Mouse (Mus musculus): Measurements from ENCODE around the gene Cbarp. TPM values are rescaled to one million over a fixed set of nuclear protein-coding genes. Genes with fewer than 3 reads are reported as not detected.

The Cbarp gene
- total and polyA plus RNA-seq, 3 experiments: 3.0 to 4.9 (median 3.9) TPM

DNA sequence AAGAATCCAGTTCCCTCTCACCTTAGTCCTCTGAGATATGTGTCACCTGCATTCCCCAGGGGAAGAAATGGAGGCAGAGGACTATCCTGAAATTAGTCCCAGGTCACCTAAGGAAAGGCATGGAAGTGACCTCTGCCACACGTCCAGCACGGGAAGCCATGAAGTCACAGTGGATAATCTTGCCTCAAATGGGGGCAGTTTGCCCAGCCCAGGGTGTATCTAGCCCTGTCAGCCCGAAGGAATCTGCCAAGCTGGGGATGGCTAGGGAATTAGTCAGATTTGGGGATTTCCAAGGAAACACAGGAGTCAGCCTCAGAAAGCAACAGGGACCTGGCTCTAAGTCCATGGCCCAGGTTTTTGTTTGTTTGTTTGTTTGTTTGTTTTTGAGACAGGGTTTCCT, 36.5 kb downstream of the Cbarp start:
- no peak overlapping the region for H3K4me3 ChIP-seq
- 35% methylated on average over 3 of the region's 3 CpGs for WGBS
- peaks cover 14% of the 10 kb centered on the region for H3K4me1 ChIP-seq (ENCODE audit: control insufficient read depth, insufficient read depth, low read length)
- H3K9ac ChIP-seq (ENCODE audit: low read depth, low read length): no peak overlapping the region
- no peaks in the 10 kb centered on the region for H3K27me3 ChIP-seq (ENCODE audit: control insufficient read depth, insufficient read depth, low read length)
- TF ChIP-seq CTCF (IDR thresholded peaks at IDR 0.05) (no peak), POLR2A (IDR thresholded peaks at IDR 0.05; ENCODE audit: insufficient read depth, low read depth, low read length) (no peak), EP300 (IDR thresholded peaks at IDR 0.05; ENCODE audit: insufficient read depth, low read depth, low read length) (no peak)
- no peak for DNase-seq
- intact Hi-C loops (cut with DNase I): no loop called here
- H3K79me2 ChIP-seq (replicated peaks; ENCODE audit: control insufficient read depth, insufficient read depth, low read length): peaks cover 13% of the 10 kb centered on the region
- H3K36me3 ChIP-seq (ENCODE audit: control insufficient read depth, insufficient read depth, low read length): no peaks in the 10 kb centered on the region
- H3K27ac ChIP-seq: no peak overlapping the region

DNA sequence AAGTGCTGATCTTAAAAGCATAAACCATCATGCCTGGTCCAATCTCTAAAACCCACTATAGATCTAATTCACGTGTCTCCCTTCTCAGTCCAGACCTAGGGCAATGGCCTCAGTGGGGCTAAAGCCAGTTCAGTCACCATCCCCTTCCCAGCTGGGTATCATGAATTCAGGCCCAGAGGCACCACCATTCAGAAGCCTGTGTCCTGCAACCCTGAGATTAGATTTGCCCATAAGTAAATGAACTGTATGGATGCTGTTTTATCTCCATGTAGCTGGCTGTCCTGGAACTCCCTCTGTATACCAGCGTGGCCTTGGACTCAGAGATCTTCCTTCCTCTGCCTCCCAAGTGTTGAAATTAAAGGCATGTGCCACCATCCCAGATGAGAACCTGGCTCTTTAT, 37.6 kb downstream of the Cbarp start:
- 76% methylated on average over 2 of the region's 2 CpGs for WGBS
- no peaks in the 10 kb centered on the region for H3K27me3 ChIP-seq (ENCODE audit: control insufficient read depth, insufficient read depth, low read length)

DNA sequence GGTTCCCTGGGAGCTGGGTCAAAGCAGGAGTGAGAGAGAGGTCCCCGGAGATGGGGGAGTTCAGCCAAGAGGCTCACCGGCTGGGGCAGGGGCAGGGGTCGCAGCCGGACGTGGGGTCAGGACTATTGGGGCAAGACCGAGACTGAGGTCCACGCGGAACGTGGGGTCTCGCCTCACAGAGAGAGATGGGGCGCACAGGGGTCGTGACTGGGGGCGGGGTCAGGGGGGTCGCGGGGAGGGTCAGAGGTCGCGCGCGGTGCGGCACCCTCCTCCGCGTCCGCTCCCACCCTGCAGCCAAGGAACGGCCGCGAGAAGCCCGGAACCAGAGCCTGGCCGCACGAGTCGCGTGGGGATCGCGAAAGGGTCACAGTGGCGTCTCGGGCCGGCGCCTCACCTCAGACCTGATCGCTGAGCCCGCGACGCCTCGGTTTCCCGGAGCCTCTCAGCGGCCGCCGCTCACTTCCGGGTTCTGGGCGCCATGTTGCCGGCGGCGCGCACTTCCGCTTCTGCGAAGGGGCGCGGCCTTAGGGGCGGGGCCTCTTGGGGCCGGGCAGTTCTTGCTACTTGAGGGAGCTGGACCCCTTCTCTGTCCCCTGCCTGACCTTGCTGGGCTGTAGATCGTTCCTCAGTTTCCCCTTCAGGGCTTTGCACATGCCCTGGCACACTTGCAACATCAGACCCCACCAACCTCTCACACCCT, 38.3 kb downstream of the Cbarp start:
- under 1% methylated on average over 59 of the region's 59 CpGs for whole genome bisulfite sequencing
- intact Hi-C loops (cut with DNase I): no loop called here
- Histone ChIP-seq H3K36me3 (ENCODE audit: control insufficient read depth, insufficient read depth, low read length) (no peaks in the 10 kb centered on the region), H3K27me3 (ENCODE audit: control insufficient read depth, insufficient read depth, low read length) (no peaks in the 10 kb centered on the region), H3K4me1 (ENCODE audit: control insufficient read depth, insufficient read depth, low read length) (peaks cover 19% of the 10 kb centered on the region), H3K4me3 (peak overlapping the region; percentile 83), H3K27ac (peak overlapping the region; percentile 95), H3K79me2 (replicated peaks; ENCODE audit: control insufficient read depth, insufficient read depth, low read length) (peaks cover 13% of the 10 kb centered on the region), H3K9ac (ENCODE audit: low read depth, low read length) (peak overlapping the region; percentile 98)
- DNase-seq: peak; percentile 92 to 95
- TF ChIP-seq POLR2A (IDR thresholded peaks at IDR 0.05; ENCODE audit: insufficient read depth, low read depth, low read length) (peak; percentile 69; the same call in 1 of the 2 replicates), EP300 (IDR thresholded peaks at IDR 0.05; ENCODE audit: insufficient read depth, low read depth, low read length) (no peak)

More for the DNA sequence above, 37.6 kb downstream of the Cbarp start:
- Histone ChIP-seq H3K4me1 (ENCODE audit: control insufficient read depth, insufficient read depth, low read length) (peaks cover 16% of the 10 kb centered on the region), H3K4me3 (no peak overlapping the region), H3K27ac (peak overlapping the region; percentile 95), H3K9ac (ENCODE audit: low read depth, low read length) (no peak overlapping the region), H3K36me3 (ENCODE audit: control insufficient read depth, insufficient read depth, low read length) (no peaks in the 10 kb centered on the region), H3K79me2 (replicated peaks; ENCODE audit: control insufficient read depth, insufficient read depth, low read length) (peaks cover 13% of the 10 kb centered on the region)
- intact Hi-C loops (cut with DNase I): no loop called here
- no peak for DNase-seq
- TF ChIP-seq POLR2A (IDR thresholded peaks at IDR 0.05; ENCODE audit: insufficient read depth, low read depth, low read length): no peak
- no peak for TF ChIP-seq CTCF (IDR thresholded peaks at IDR 0.05)
- TF ChIP-seq EP300 (IDR thresholded peaks at IDR 0.05; ENCODE audit: insufficient read depth, low read depth, low read length): no peak

DNA sequence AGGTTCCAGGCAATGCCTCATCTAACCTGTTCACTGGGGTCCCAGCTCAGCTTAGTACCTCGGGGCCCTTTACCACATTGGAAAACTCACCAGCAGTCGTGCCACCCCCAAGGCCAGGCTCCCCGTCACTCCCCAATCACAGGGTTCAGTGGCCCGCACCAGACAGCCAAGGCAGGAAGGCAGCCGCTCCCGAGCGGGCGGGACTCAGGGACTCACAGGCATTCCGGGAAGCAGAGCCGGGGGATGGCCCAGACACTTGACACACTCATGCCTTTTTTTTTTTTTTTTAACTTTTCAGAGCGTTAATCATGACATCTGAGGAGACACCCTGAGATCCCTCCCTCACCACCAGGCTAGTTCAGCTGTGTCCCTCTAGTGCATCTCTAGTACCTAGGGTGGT, 39.7 kb downstream of the Cbarp start:
- WGBS: 31% methylated on average over 11 of the region's 11 CpGs
- peak overlapping the region; percentile 31 for H3K27ac ChIP-seq
- peaks cover 23% of the 10 kb centered on the region for H3K4me1 ChIP-seq (ENCODE audit: control insufficient read depth, insufficient read depth, low read length)
- H3K4me3 ChIP-seq: peak overlapping the region; percentile 83; the same call in 1 of the 2 replicates
- no peak for TF ChIP-seq CTCF (IDR thresholded peaks at IDR 0.05)
- no peaks in the 10 kb centered on the region for H3K36me3 ChIP-seq (ENCODE audit: control insufficient read depth, insufficient read depth, low read length)
- peak in 1 of 2 experiments; percentile 56 for DNase-seq
- no peaks in the 10 kb centered on the region for H3K27me3 ChIP-seq (ENCODE audit: control insufficient read depth, insufficient read depth, low read length)
- intact Hi-C loops (cut with DNase I): no loop called here
- peaks cover 16% of the 10 kb centered on the region for H3K79me2 ChIP-seq (replicated peaks; ENCODE audit: control insufficient read depth, insufficient read depth, low read length)
- H3K9ac ChIP-seq (ENCODE audit: low read depth, low read length): peak overlapping the region; percentile 56

DNA sequence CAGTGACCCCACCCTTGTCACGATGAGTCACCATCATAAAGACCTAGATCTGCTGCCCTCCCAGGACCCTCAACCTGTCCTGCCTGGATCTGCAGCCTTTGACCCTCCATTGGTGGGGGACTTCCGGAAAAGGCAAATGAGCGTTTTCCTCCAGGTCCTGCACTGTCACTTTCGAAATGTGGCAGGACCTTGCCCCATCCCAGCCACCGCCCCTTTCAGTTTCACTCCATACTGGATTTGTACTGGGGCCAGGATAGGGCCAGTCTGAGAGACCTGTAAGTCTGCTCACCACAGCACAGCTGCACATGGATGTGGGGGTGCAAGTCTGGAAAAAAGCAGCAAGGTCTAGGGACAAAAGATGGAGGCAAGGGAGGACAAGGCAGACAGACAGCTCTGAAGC, 42.0 kb downstream of the Cbarp start:
- H3K27ac ChIP-seq: no peak overlapping the region
- no peak for TF ChIP-seq CTCF (IDR thresholded peaks at IDR 0.05)
- DNase-seq: no peak
- no peak overlapping the region for H3K9ac ChIP-seq (ENCODE audit: low read depth, low read length)
- intact Hi-C loops (cut with DNase I): no loop called here
- H3K36me3 ChIP-seq (ENCODE audit: control insufficient read depth, insufficient read depth, low read length): no peaks in the 10 kb centered on the region
- no peak overlapping the region for H3K4me3 ChIP-seq
- WGBS: 68% methylated on average over 5 of the region's 5 CpGs
- H3K27me3 ChIP-seq (ENCODE audit: control insufficient read depth, insufficient read depth, low read length): no peaks in the 10 kb centered on the region
- peaks cover 23% of the 10 kb centered on the region for H3K79me2 ChIP-seq (replicated peaks; ENCODE audit: control insufficient read depth, insufficient read depth, low read length)
- H3K4me1 ChIP-seq (ENCODE audit: control insufficient read depth, insufficient read depth, low read length): peaks cover 35% of the 10 kb centered on the region

DNA sequence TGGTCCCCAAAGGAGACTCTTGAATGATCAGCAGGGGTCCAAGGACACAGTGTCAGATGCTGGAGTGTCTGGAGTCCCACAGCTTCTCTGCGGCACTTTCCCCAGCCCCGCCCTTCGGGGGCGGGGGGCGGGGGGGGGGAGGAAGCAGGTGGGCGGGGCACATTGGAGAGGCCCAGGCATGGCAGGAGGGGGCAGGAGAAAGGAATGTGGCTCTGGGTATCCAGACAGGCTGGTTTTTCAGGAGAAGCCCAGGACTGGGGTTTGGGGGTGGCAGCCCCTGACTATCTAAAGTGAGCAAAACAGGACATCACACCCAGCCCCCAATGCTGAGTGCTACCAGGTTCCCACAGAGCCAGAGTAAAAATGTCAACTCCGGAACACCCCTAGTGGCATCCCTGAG, 43.4 kb downstream of the Cbarp start:
- DNase-seq: no peak
- intact Hi-C loops (cut with DNase I): no loop called here
- Histone ChIP-seq H3K9ac (ENCODE audit: low read depth, low read length) (no peak overlapping the region), H3K79me2 (replicated peaks; ENCODE audit: control insufficient read depth, insufficient read depth, low read length) (peaks cover 25% of the 10 kb centered on the region), H3K4me3 (no peak overlapping the region), H3K27ac (no peak overlapping the region), H3K36me3 (ENCODE audit: control insufficient read depth, insufficient read depth, low read length) (no peaks in the 10 kb centered on the region), H3K27me3 (ENCODE audit: control insufficient read depth, insufficient read depth, low read length) (no peaks in the 10 kb centered on the region), H3K4me1 (ENCODE audit: control insufficient read depth, insufficient read depth, low read length) (peaks cover 35% of the 10 kb centered on the region)
- no peak for TF ChIP-seq POLR2A (IDR thresholded peaks at IDR 0.05; ENCODE audit: insufficient read depth, low read depth, low read length)
- no peak for TF ChIP-seq CTCF (IDR thresholded peaks at IDR 0.05)
- no peak for TF ChIP-seq EP300 (IDR thresholded peaks at IDR 0.05; ENCODE audit: insufficient read depth, low read depth, low read length)
- WGBS: 16% methylated on average over 7 of the region's 7 CpGs

Data from heart, adult 2 months (tissue).